Comparison of ENCODE assay signal across 21 mouse cellular contexts in the genomic region with DNA sequence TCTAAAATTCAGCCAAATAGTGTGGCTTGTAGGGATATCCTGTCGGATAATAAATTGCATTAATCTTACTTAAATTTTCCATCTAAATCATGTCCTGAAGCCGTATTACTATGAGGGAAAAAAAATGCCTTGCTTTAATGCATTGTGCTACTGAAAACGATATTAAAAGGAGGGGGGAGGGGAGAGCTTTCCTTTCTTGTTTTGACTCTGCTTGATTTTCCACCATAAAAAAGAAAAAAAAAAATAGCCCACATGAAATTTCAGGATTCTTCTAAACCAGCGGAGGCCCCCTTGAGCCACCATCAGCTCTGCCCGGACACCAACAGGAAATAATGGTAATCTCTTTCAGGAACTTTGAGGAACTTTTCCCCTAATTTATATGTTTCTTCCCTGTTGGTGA.
"Had no signal": no experiment of that assay in that cellular context is flagged by ENCODE, and none has a peak within 500 bp of the region (broad histone marks: within the 10 kb centered on the region; RNA-seq: fewer than 3 reads in every experiment).

No protein-coding gene starts in this region.

- H3K9ac ChIP-seq: heart, embryonic 13.5 days; heart, embryonic 15.5 days; hindbrain, embryonic 13.5 days; hindbrain, embryonic 15.5 days; limb, embryonic 13.5 days; liver, embryonic 13.5 days; liver, embryonic 15.5 days had no signal

- H3K9me3 ChIP-seq: heart, embryonic 13.5 days; heart, embryonic 15.5 days; hindbrain, embryonic 13.5 days; hindbrain, embryonic 15.5 days; limb, embryonic 13.5 days; liver, embryonic 13.5 days; liver, embryonic 15.5 days had no signal

- H3K27me3 ChIP-seq: hindbrain, embryonic 13.5 days; hindbrain, embryonic 15.5 days; liver, embryonic 13.5 days; liver, embryonic 15.5 days had no signal

- H3K4me1 ChIP-seq: heart, embryonic 13.5 days; heart, embryonic 15.5 days; hindbrain, embryonic 13.5 days; hindbrain, embryonic 15.5 days; liver, embryonic 13.5 days; liver, embryonic 15.5 days had no signal

- DNase-seq: gastrocnemius, postnatal 14 days; gastrocnemius, postnatal 36 days; heart, adult 2 months; heart, postnatal 14 days; heart, postnatal 36 days; kidney, adult 11 months; kidney, adult 2 months; kidney, postnatal 14 days; kidney, postnatal 36 days; liver; liver, embryonic 13.5 days had no signal

- H3K27ac ChIP-seq: heart, adult 2 months; heart, embryonic 13.5 days; heart, embryonic 15.5 days; hindbrain, embryonic 13.5 days; hindbrain, embryonic 15.5 days; hindbrain, postnatal 0 days; layer of hippocampus, adult 2 months; left cerebral cortex, adult 2 months; liver, embryonic 13.5 days; liver, embryonic 15.5 days had no signal

- H3K36me3 ChIP-seq: heart, embryonic 13.5 days; heart, embryonic 15.5 days; hindbrain, embryonic 13.5 days; hindbrain, embryonic 15.5 days; limb, embryonic 13.5 days; liver, embryonic 13.5 days; liver, embryonic 15.5 days had no signal

- H3K4me3 ChIP-seq: heart, adult 2 months; heart, embryonic 13.5 days; heart, embryonic 15.5 days; hindbrain, embryonic 13.5 days; hindbrain, embryonic 15.5 days; layer of hippocampus, adult 2 months; left cerebral cortex, adult 2 months; limb, embryonic 13.5 days; liver, embryonic 13.5 days; liver, embryonic 15.5 days had no signal

- H3K4me2 ChIP-seq: heart, embryonic 13.5 days; heart, embryonic 15.5 days; hindbrain, embryonic 13.5 days; hindbrain, embryonic 15.5 days; limb, embryonic 13.5 days; liver, embryonic 11.5 days; liver, embryonic 13.5 days; liver, embryonic 15.5 days had no signal
